Mouse (Mus musculus) liver, embryonic 14.5 days (tissue): ENCODE results near the gene Slc25a36. TPM values are rescaled to one million over a fixed set of nuclear protein-coding genes. Genes with fewer than 3 reads are reported as not detected.

Experiments
- ATAC-seq: fragments of 200-750 bp; cut with Nextera tagmentation; 2 replicates; pipeline ENCODE4 v1.8.0; 2017; ENCODE audit warnings: moderate number of reproducible peaks, mild to moderate bottlenecking, moderate library complexity; ENCODE audit not compliant: insufficient read depth
- DNase-seq, 3 experiments: peaks; one replicate each; pipeline ENCODE4 v3.0.0-alpha.2; 2012 to 2013; ENCODE audit warnings: low read depth in 3 of 3, low spot score in 3 of 3
- H3K27ac ChIP-seq: fragments of 300-500 bp; sonication (generic); 2 replicates; pipeline ENCODE4 v1.5.1; 2014; ENCODE audit warnings: moderate library complexity, mild to moderate bottlenecking, control low read depth, inconsistent platforms
- H3K27me3 ChIP-seq: fragments of 300-500 bp; sonication (generic); 2 replicates; pipeline ENCODE4 v1.6.1; 2014; ENCODE audit warnings: mild to moderate bottlenecking, low read length, moderate library complexity; ENCODE audit not compliant: control insufficient read depth, insufficient read depth
- H3K36me3 ChIP-seq: fragments of 300-500 bp; sonication (generic); replicated peaks from 2 replicates; pipeline ENCODE4 v1.6.1; 2014; ENCODE audit warnings: low read depth; ENCODE audit not compliant: control insufficient read depth, insufficient read depth
- H3K4me1 ChIP-seq, 2 experiments: fragments of 200-500 bp in 1 of 2; fragments of 300-500 bp in 1 of 2; sonication (generic) in 1 of 2; replicated peaks; 2 replicates each; pipeline ENCODE4 v1.6.1; 2012 to 2014; ENCODE audit warnings: antibody characterized with exemption in 1 of 2, inconsistent platforms in 1 of 2, low read length in 1 of 2; ENCODE audit not compliant: control insufficient read depth in 2 of 2, insufficient read depth in 2 of 2
- H3K4me2 ChIP-seq: fragments of 300-500 bp; sonication (generic); 2 replicates; pipeline ENCODE4 v1.6.1; 2014; ENCODE audit warnings: low read depth, mild to moderate bottlenecking, control low read depth, moderate library complexity
- H3K4me3 ChIP-seq, 2 experiments: fragments of 200-500 bp in 1 of 2; fragments of 300-500 bp in 1 of 2; sonication (generic) in 1 of 2; 2 replicates each; pipeline ENCODE4 v1.5.1; 2012 to 2014; ENCODE audit warnings: low read depth in 2 of 2, low read length in 2 of 2, mild to moderate bottlenecking in 2 of 2, control low read depth in 1 of 2, inconsistent platforms in 1 of 2, moderate library complexity in 1 of 2; ENCODE audit not compliant: insufficient read depth in 1 of 2
- H3K9ac ChIP-seq: fragments of 300-500 bp; sonication (generic); replicated peaks from 2 replicates; pipeline ENCODE4 v1.6.1; 2014; ENCODE audit warnings: mild to moderate bottlenecking, control low read depth, moderate library complexity
- H3K9me3 ChIP-seq: fragments of 300-500 bp; sonication (generic); 2 replicates; pipeline ENCODE4 v1.6.1; 2016; ENCODE audit warnings: low read length, mixed read lengths; ENCODE audit not compliant: control insufficient read depth
- CTCF ChIP-seq: IDR thresholded peaks from 2 replicates; pipeline ENCODE4 v1.5.1; 2016; ENCODE audit warnings: antibody characterized with exemption, low read depth, control low read depth
- EP300 ChIP-seq: IDR thresholded peaks from 2 replicates; pipeline ENCODE4 v1.6.1; 2016; ENCODE audit warnings: antibody characterized with exemption, low read depth
- WGBS: fragments of 180-500 bp; shearing (Covaris S2); extraction: QIAGEN DNeasy Blood & Tissue Kit; methylation state at CpG from one replicate; pipeline ENCODE4 v1.1.7; 2014; ENCODE audit not compliant: insufficient replicate concordance; 5-methylcytosine and 5-hydroxymethylcytosine counted together
- polyA plus RNA-seq, 2 experiments: library from polyadenylated mRNA; depleted of rRNA in 1 of 2; stranded (reverse) in 1 of 2; unstranded in 1 of 2; fragments of >200 nt; fragmentation: Nextera tagmentation in 1 of 2; extraction: Ambion mirVana in 1 of 2; gene quantifications; 2 replicates each; pipeline versions ENCODE4 v1.2.1 to v1.2.3; 2012 to 2014

Gene Slc25a36
- polyA plus RNA-seq, 2 experiments = 6.6 to 8.1 TPM

- Histone ChIP-seq H3K27me3 (no peaks in the 10 kb centered on the region), H3K4me2 (peak overlapping the region; percentile 14; the same call in 1 of the 2 replicates), H3K9me3 (no peaks in the 10 kb centered on the region), H3K36me3 (no peaks in the 10 kb centered on the region), H3K9ac (no peak overlapping the region), H3K27ac (no peak overlapping the region), H3K4me3 (no peak overlapping the region), H3K4me1 (peaks cover 6 to 8% of the 10 kb centered on the region in 2 experiments)
- WGBS = 47% methylated on average over 2 of the region's 2 CpGs
- no peak for TF ChIP-seq CTCF
- no peak for TF ChIP-seq EP300
- ATAC-seq = peak; percentile 74; the same call in 1 of the 2 replicates
- DNase-seq = peak in 2 of 3 experiments; percentile 9 to 16
Observed at GRCm38 (mm10) chr9:97103376-97104061, 7.4 kb downstream of the Slc25a36 start.

DNA sequence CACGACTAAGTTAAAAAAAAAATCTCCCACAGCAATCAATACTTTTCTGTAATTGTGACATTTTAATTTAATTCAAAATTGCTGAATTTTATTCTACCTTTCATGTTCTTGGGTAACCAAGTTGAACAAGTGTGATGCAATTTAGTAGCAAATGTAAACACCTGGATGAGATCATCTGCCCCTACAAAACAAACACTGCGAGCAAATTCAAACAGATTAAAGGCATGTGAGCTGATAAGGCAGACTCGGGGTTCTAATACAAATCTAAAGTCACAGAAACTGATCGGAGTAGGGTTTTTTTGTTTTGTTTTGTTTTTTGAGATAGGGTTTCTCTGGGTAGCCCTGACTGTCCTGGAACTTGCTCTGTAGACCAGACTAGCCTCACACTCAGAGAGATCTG lies 12.0 kb downstream of the Slc25a36 start:
- TF ChIP-seq CTCF = no peak
- no peak for TF ChIP-seq EP300
- WGBS = 28% methylated on average over 4 of the region's 4 CpGs
- peaks cover 5% of the 10 kb centered on the region for H3K36me3 ChIP-seq
- DNase-seq (no peak), ATAC-seq (no peak)
- H3K4me2 ChIP-seq = no peak overlapping the region
- peaks cover 5 to 6% of the 10 kb centered on the region in 2 experiments for H3K4me1 ChIP-seq
- no peaks in the 10 kb centered on the region; the same call in 1 of the 2 replicates for H3K27me3 ChIP-seq
- H3K9ac ChIP-seq = no peak overlapping the region
- no peak overlapping the region for H3K4me3 ChIP-seq
- no peak overlapping the region for H3K27ac ChIP-seq
- H3K9me3 ChIP-seq = no peaks in the 10 kb centered on the region

GRCm38 (mm10) chr9:97096180-97096579 lies 14.8 kb downstream of the Slc25a36 start:
- ATAC-seq (no peak), DNase-seq (no peak)
- Histone ChIP-seq H3K36me3 (peaks cover 5% of the 10 kb centered on the region), H3K4me3 (no peak overlapping the region), H3K9me3 (no peaks in the 10 kb centered on the region), H3K27ac (no peak overlapping the region), H3K4me1 (no peaks in the 10 kb centered on the region), H3K27me3 (no peaks in the 10 kb centered on the region; the same call in 1 of the 2 replicates), H3K9ac (no peak overlapping the region), H3K4me2 (no peak overlapping the region)
- TF ChIP-seq EP300 (no peak), CTCF (no peak)
- WGBS = 62% methylated on average over 1 of the region's 1 CpGs

DNA sequence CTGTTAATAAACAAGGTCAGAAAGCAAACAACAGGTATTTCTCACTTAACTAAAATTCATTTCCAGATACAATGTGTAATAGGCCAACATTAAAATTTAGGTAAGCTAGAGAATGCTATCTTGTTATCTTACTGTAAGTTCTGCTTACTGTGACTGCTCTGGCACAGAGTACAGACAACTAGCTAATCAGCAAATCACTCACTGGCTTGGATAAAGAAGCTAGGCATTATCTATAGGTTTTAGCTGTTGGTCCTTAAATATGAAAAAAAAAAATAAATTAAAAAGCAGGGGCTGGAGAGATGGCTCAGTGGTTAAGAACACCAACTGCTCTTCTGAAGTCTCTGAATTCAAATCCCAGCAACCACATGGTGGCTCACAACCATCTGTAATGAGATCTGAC lies 23.1 kb downstream of the Slc25a36 start:
- Histone ChIP-seq H3K4me2 (no peak overlapping the region), H3K4me3 (no peak overlapping the region), H3K27me3 (no peaks in the 10 kb centered on the region; the same call in 1 of the 2 replicates), H3K9ac (no peak overlapping the region), H3K27ac (no peak overlapping the region), H3K4me1 (no peaks in the 10 kb centered on the region), H3K36me3 (no peaks in the 10 kb centered on the region; the same call in 1 of the 2 replicates), H3K9me3 (no peaks in the 10 kb centered on the region)
- ATAC-seq (no peak), DNase-seq (no peak)
- TF ChIP-seq EP300 (no peak), CTCF (no peak)

GRCm38 (mm10) chr9:97084628-97085027 lies 26.3 kb downstream of the Slc25a36 start:
- DNase-seq = no peak
- no peaks in the 10 kb centered on the region for H3K9me3 ChIP-seq
- H3K36me3 ChIP-seq = no peaks in the 10 kb centered on the region
- H3K4me2 ChIP-seq = no peak overlapping the region
- no peak for ATAC-seq
- no peaks in the 10 kb centered on the region for H3K4me1 ChIP-seq
- H3K27me3 ChIP-seq = no peaks in the 10 kb centered on the region; the same call in 1 of the 2 replicates
- H3K4me3 ChIP-seq = no peak overlapping the region
- 70% methylated on average over 2 of the region's 2 CpGs for WGBS
- TF ChIP-seq CTCF (0 out of 2 replicates have a peak, but pooled peaks have one; percentile 4), EP300 (no peak)
- no peak overlapping the region for H3K9ac ChIP-seq
- no peak overlapping the region for H3K27ac ChIP-seq
